Mouse (Mus musculus) cerebellum, adult (tissue): ENCODE measurements around the gene Ccn5.

Experiments
- ATAC-seq: cut with Nextera tagmentation; 2 replicates; pipeline ENCODE4 v1.9.2; 2017; ENCODE audit warnings: mild to moderate bottlenecking, moderate library complexity, mixed read lengths; ENCODE audit not compliant: insufficient number of reproducible peaks, low FRiP score, low TSS enrichment

Ccn5 gene

DNA sequence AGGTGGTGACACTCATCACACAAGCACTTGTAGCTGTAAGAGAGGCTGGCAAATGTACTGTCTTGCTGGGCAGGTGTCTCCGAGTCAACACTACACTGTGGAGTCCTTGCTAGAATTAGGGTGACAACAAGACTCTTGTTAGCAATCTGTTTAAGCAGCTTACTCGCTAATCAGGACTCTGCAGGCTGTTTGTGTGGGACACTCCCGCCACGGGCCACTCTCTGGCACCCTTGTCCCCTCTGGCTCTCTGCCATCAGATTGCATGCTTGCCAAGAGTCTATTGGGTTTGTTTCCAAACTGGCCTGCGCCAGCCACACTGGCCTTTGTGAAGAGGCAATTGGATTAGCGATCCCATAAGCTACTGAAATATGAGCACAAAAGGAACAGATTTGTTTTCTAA is 18.9 kb downstream of the Ccn5 start:
- ATAC-seq, result peak; percentile 57; the same call in 1 of the 2 replicates

DNA sequence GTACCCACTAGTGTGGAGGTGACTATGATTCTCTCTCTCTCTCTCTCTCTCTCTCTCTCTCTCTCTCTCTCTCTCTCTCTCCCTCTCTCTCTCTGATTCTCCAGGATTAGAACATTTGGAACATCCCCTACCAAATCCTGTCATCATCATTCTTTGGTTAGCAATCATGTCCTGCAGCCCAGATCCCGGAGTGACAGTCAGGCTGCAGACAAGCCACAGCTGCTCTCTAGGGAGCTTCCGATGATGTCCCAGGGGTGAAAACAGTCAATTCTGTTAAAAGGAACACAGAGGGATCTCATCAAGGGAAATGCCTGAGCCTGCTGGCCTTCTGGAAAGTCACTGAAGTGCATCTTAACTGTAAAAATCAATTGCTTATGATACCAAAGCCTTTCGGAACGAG is 21.4 kb downstream of the Ccn5 start:
- ATAC-seq, result no peak

DNA sequence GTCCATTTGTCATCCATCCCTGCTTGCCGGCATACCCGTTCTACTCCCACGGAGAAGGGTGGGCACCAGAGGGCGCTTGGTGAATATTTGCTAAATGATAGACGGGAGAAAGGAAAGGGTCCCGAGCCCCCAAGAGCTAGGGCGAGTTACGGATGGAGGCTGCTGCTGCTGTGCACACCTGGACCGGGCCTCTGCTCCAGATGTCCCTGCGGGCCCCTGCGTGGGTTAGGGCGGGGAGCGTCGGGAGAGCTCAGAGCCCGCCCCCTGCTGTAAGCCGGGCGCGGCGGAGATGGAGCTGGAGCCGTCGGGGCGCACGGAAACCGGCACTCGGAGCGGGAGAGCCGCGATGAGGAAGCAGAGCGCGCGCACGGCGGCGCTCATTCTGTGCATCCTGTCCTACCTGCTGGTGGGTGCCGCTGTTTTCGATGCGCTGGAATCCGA is 32.8 kb downstream of the Ccn5 start, which contains the start of gene Kcnk15:
Gene Kcnk15 (plus strand): TSS at position 191 of the 441 bp plus-strand sequence.
- ATAC-seq, result no peak

DNA sequence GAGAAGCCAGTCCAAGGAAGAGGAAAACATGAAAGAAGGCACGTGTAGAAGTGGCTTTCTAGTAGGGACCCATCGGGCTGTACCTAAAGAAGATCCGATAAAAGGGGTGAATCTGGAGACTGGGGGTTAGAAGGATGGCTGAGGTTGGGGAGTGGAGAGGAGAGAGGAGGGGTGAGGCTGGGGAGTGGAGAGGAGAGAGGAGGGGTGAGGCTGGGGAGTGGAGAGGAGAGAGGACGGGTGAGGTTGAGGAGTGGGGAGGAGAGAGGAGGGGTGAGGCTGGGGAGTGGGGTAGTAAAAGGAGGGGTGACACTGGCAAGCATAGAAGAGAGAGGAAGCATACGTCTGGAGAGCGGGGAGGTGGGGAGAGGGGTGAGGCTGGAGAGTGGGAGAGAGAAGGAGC is 36.6 kb downstream of the Ccn5 start:
- ATAC-seq, result no peak

DNA sequence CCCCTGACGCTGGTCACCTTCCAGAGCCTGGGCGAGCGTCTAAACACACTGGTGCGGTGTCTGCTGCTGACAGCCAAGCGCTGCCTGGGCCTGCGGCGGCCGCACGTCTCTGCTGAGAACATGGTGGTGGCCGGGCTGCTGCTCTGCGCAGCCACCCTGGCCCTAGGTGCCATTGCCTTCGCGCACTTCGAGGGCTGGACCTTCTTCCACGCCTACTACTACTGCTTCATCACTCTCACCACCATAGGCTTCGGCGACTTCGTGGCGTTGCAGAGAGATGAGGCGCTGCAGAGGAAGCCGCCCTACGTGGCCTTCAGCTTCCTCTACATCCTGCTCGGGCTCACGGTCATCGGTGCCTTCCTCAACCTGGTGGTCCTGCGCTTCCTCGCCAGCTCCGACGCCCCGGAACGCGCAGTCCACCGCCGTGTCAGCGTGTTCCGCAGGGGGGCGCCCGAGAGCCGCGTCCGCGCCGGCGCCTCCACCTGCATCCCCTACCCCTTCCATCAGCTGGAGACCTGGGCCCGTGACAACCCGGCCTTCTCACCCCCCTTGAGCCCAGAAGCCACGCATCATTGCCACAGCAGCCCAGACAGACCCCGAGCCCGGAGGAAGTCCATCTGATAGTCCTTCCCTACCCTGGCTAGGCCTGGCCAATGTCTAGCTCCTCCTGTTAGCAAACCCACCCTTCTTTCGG is 37.7 kb downstream of the Ccn5 start:
- ATAC-seq, result peak; percentile 26; the same call in 1 of the 2 replicates

DNA sequence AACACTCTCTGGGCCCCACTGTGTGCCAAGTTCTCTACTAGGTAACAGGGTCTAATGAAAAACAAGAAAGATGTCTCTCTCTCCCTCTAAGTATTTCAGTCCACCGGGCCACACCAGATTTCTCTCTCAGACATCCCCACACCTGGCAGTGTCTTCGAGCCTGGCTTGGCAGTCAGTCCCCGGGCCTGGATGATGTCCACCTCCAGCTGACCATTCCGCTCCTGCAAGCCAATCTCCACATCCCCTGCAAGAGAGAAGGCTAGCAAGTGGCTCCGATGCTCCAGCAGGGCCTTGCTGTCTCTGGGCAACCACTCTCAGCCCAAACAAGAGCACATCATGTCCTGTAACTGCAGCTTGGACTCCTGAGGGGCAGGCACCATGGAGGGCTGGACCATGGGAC is 44.6 kb downstream of the Ccn5 start:
- ATAC-seq, result no peak

DNA sequence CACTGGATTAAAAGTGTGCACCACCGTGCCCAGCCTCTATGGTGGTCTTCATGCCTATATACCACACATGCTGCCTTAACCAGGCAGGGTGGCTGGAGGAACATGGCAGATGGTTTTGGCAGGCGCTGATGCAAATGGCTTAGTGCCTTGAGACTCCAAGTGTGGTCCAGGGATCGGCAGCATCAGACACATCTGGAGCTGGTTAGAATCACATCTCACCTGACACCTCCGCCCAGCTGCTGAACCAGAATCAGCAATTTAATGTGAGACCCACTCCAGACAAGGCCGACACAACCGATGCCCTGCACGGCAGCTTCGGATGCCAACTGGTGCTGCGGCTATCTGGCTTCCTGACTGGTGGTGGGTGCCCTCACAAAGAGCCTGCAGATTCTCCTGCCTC is 45.4 kb downstream of the Ccn5 start:
- ATAC-seq, result no peak

DNA sequence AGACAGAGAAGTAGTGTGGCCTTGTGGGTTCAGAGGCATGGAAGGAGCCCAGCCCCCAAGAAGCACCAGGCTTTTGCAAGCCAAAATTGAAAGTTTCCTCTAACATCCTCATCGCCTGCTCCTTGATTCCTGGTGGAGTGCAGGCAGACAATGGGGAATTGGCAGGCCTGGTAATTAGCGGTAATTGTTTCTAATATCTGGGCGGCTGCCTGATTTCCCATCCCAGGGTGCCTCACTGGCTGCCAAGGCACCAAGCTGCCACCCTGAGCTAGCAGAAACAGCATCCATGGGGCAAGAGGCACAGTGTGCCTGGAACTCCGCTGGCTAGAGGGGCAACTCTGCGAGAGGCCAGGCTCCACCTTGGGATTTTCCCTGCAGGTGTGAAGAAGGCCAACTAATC is 49.1 kb downstream of the Ccn5 start:
- ATAC-seq, result no peak

DNA sequence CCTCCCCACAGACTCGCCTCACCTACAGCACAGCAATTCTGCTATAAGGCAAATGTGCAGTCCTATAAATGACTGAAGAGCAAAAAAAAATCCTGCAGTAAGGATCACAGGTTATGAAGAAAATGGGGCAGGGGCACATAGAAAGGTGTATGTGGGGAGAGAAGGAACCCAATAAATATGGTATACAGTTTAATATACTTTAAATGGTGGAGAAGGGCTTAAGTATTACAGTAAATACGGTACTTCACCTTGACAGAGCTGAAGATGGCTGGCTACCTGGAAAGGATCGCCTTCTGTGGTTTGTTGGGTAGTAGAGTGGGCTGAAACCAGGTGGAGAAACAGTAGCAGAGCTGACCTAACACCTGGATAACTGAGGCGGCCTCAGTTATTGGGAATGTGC is 50.6 kb downstream of the Ccn5 start:
- no peak for ATAC-seq

DNA sequence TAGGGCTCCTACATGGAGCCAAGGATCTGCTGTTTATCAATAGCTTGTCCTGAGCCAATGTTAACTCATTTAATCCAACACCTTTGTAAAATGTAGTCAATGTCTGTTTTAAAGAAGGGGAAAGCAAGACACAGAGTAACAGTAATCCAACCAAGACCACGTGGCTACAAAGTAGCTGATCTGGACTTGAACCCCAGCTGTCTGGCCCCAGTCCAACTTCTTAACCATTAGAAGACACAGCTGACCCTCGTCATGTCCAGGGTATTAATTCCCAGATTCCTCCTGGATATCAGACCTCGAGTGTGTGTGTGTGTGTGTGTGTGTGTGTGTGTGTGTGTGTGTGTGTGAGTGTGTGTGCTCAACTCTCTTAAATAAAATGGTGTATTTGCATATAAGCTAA is 51.2 kb downstream of the Ccn5 start:
- ATAC-seq, result no peak

DNA sequence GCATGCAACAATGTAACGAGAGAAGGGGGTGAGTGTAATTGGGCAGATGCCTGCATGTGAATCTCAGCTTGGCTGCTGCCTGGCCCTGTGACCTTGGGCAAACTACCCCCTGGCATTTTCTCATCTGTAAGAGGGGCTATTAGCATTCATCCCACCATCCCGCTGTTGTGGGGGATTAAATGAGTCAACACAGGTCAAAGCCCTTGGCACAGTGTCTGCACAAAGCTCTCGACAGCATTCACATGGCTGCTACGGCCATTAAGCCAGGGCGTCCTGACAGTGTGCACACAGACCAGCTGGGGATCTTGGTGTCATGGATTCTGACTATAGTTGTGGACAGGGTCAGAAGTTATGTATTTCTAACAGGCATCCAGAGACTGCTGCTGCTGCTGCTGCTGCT is 54.2 kb downstream of the Ccn5 start:
- ATAC-seq, result no peak

DNA sequence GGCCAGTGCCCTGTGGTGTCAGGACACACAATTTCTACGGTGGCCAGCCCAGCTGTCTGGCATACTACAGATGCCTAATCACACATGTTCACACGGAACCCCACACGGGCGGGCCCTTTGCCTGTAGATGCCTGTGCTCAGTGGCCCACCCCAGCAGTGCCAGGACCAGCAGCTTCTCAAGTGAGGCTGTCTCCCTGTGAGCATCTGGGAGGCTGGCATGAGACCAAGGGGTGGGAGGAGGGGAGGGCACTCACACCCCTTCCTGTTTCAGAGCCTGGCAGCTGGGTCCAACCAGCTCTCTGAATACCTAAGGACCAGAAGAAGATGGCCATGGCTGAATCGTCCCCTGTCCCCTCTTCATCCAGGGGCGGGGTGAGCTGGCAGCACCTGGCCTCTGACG is 54.8 kb downstream of the Ccn5 start:
- no peak for ATAC-seq

DNA sequence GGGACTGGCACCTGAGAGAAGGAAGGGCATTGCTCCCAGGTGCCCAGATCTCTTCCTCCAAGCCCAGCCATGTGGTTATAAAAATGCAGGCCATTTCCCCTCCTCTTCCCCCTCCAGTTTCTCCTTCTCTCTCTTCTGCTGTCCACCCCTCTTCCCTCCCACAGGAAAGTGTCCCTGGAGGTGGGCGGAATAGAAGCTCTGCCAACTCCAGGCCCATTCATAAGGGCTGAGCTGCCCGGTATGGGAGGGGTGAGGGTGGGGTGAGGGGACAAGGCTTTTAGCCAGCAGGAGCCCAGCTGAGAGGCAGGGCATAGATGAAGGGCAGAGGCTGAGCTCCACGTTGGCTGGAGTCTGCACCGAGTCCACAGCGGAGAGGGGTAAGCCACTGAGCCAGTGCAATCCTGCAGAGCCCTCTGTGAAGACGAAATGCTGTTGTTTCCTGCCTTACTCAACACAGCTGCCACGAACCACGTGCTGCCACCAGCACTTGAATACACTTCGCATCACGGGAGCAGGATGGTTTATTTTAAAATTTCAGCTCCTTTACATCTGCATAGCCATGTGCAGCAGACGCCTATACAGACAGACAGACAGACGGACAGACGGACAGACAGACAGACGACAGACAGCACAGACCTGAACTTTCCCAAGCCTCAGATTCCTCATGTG is 56.3 kb downstream of the Ccn5 start:
- no peak for ATAC-seq

DNA sequence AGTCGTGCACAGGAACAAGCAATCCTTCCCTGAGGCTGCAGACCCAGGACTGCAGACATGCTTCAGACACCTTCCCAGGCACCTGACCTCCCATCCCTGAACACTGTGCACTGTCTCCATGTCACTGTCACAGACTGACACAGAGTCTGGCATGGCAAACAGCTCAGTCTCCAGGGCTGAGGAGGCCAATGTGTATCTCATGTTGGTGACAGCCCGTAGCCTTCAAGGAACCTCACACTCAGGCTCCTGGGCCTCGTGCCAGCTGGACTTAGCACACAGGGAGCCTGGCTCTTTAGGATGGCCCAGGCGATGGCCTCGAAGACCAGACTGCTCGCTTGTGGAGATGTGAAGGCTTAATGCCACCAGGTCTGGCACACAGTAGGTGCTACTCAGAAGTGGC is 60.2 kb downstream of the Ccn5 start:
- peak; percentile 47 for ATAC-seq
